Mouse (Mus musculus) urinary bladder, adult 2 months (tissue): ENCODE measurements at regions not wholly inside any gene's neighbourhood (a gene's known extent, or its start where the extent isn't known, plus 50 kb on each side); places are given as distances from the start of the nearest gene placed in this dataset.
A peak's percentile ranks its signal among the peaks of the same experiment; 100 is the strongest.

ENCODE experiments used
- DNase-seq: peaks from one replicate; pipeline ENCODE4 v3.0.0; 2022; ENCODE audit warnings: low spot score

DNA sequence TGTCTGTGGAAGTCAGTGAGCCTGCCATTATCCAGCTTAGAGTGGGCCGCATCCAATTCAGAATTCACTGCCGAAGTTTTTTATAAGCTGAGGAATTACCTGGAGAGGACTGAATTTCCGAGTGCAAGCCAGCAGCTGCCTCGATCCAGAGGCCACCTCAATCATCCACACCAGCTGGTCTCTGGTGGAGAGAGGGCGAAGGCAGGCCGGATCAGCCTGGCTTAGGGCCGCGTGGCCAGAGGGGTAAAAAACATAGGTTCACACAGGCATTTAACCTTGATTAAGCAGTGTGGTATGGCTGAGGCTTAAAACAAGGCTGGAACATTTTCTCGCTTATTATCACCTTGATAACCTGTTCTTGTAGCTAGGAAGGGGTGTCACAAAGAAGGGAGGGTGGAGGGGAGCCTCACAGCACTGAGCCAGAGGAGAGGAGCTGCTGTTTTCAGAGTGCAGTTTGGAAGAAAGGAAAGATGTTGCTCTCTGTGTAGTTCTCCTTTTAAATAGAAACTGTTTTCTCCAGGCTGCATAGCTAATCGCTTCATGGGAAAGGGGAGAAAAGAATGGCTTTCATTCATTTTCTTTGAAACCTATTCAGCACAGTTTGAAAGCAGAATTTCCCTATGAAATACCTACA is 135.1 kb upstream of the Noct start:
- no peak for DNase-seq

DNA sequence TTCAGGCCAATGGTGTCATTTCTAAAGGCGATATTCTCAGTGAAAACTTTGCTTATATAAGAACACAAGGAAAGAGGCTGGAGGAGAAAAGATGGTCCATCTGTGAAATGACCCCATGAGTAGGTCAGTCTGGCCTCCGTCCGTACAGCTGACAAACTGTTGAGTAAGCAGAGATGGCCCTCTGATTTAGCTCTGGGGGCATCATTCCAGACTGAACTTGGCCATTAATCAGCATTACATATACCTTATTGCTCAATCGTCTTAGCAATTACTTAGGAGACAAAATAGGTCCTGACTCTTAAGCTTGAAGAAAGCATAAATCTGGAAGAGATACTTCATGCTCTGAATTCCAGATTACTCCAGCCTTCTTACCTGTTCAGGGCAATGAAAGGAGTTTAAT is 132.8 kb upstream of the Noct start:
- no peak for DNase-seq

DNA sequence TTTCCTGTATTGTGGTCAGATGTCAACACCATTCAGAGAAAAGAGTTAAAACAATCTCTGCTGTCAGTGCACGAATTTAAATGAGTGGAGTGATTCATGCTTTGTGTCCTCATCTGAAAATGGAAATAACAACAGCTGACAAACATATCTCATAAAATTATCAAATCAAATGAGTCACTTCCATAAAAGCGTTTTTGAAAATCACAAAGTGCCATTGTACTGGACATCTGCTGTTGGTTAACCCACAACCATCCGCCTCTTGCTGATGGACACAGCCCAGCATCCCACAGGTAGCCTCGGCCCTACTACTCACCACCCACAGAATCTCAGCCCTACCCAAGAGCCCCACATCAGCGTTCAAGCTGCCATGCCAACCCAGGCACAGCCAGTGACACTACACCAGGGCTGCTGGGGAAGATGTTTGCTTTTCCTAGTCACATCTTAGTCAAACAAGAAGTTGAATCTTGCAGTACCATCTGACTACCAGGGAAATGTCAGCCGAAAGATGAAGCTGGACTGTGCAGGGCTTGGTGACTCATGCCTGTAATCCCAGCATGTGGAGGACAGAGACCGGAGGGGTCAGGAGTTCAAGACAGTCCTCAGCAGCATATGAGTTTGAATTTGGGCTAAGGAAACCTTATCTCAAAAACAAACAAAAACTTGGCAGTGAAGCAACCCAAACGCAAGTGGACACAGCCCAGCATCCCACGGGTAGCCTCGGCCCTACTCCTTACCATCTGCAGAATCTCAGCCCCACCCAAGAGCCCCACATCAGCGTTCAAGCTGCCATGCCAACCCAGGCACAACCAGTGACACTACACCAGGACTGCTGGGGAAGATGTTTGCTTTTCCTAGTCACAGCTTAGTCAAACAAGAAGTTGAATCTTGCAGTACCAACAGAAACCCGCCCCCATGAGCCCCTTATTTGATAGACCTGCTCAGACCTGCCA is 131.9 kb upstream of the Noct start:
- DNase-seq = no peak

DNA sequence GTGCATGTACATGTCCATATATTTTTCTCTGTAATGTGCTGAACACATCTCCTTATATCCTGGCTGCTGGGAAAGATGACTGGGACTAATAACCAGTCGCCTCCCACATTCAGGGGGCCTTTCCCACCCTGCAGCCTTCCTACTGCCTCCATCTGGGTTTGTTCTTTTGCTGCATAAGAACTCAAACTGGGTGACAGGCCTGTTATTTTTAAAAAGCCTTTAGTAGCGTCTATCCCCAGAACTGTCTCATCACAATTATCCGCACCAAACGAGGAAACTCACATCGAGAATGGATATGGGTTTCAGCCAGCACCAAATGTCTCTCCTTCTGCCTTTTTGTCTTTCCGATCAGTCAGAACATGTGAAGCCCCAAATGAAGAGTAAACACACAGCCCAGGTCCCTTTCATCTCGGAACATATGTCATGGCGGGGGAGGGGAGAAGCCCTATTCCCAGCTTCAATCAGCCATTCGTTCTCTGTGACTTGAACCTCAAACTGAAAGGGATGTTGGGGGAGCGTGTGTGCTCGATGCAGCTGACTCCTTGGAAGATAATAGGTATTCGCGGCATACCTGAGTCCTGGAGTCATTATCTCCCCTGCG is 128.3 kb upstream of the Noct start:
- DNase-seq = no peak

DNA sequence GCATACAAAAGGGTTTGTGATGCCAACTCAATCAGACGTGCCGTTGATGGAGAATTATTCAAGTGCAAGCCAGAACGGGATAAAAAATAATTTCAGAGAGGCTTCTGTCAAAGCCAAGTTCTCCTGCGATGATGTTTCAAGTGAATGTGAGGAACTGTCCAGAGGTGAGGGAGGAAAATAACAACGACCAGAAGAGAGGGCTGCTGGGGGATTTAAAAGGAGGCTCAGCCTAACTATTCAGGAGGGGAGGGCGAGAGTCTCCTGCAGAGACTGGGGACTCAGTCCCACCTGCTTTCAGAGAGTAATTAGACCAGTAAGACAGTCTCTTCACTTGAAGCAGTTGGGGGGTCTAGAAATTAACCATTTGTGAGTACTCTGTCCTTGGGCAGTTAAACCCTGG is 127.7 kb upstream of the Noct start:
- DNase-seq = no peak

DNA sequence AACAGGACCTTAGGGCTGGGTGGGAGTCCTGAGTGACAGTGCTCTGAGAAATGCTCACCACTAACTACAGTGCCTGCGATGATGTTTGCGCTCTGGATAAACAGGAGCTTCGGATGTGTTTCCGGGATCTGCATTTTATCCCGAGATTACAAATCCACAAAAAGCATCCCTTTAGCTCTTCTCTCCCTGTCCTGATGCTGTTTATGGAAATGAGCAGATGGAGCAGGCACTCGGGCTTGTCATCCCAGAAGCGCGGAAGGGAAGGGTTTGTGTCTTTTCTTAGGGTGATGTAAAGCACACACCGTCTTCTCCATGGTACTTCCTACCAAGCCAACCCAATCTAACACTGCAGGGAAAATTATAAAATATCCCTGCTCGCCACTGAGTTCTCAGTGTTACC is 126.9 kb upstream of the Noct start:
- no peak for DNase-seq

DNA sequence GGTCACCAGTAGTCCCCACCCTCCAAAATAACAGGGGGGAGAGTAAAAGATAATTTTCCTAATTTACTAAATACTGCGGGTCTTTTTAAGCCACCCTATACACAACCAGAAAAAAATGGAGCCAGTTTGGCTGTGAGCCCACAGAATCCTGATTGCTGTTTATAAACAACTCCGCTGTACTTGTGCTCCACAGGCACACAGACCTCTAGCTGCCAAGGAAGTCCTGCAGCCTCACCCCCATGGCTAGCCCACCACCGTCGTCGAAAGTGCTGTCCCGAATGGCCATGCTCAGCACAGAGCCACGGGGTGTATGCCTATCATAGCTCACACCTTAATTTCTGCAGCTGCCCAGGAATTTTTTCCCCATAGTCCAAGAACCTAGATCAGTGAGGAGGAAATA is 124.3 kb upstream of the Noct start:
- DNase-seq = no peak

DNA sequence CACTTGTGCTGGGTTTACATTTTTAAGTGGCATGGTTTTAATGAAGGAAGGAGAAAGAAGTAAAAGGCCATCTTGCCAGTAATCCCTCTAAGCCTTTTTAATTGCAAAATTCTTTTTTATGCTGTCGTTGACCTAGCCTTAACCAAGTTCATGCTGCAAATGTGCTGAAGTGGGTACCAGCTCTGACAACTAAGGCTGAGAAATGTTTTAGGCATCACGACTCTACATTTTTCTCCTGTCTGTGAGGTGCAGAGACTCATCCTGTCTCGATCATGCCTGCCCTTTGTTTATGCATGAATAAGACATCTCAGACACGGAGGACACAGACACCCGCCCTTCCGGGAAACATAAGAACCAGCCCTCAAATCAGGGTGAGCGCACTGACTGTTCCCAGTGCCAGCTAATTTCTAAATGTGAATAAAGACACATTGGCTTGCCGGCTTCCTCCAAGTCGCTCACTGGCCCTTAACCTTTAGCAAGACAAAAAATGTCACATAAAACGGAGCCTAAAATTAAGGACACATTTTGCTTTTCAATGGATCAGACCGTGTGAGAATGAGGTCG is 115.5 kb upstream of the Noct start:
- DNase-seq = no peak

DNA sequence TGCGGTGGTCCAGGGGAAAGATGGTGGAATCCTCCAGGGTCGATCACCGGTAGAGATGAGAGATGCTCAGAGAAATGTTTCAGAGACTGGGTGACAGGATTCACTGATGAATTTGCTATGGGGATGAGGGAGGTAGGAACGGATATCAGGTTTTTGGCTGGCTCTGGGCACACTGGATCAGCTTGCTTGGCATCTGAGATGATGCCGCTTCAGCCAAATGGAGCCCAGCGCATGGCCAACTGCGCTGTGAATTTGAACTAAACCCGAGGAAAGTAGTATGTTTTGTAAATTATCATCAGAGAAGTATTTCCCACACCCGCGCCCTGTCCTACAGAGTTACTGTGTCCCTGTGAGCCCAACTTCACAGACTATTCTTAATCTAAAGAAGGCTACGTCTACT is 113.0 kb upstream of the Noct start:
- no peak for DNase-seq

DNA sequence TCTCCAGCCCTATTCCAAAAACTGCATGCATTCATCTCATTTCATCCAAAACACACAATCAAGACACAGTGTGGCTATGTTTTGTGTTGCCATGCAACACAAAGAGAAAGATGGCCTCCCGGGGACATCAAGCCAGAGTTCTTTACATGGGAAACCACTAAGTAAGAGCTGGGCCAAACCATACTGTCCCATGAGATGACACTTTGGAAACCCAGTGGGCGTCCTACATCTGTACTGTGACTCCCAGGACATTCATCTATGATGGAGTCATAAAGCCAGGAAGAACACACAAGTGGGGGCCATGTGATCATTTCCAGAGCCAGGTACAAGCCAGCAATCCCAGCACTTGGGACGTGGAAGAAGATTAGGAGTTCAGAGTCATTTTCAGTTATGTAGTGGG is 111.9 kb upstream of the Noct start:
- no peak for DNase-seq

DNA sequence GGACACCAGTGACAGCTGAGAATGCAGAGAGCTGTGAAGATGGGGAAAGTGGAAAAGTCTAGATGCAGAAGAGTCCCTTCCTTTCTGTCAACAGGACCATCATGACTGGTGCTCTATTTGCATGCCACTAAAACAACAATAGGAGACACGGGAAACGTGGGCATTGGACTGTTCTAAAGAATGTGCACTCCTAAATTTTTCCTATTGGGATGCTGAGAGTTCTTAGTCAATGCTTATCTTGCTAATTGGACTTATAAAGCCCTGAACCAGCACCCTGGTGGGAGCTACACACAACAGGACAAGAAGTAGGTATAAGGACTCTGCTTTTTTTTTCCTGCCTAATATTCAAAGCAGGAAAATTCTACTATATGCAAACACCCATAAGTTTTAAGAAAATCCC is 108.3 kb upstream of the Noct start:
- DNase-seq = no peak

DNA sequence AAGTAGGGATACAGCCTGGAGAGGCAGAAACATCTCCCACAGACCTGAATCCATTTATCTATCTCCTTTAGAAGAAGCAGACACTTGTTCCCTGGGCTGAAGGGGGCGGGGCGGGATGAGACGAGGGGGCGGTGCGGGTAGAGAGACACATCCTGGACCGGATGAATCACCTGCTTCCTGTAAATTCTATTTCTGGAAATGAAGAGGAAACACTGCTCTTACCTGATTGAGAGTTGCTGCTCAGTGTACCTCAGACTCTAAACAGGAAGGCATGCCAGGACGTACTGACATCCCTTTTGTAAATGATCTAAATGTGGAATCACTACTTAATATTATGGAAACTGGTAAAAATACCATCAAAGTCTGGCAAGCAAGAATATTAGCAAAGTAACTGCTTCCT is 105.5 kb upstream of the Noct start:
- no peak for DNase-seq

DNA sequence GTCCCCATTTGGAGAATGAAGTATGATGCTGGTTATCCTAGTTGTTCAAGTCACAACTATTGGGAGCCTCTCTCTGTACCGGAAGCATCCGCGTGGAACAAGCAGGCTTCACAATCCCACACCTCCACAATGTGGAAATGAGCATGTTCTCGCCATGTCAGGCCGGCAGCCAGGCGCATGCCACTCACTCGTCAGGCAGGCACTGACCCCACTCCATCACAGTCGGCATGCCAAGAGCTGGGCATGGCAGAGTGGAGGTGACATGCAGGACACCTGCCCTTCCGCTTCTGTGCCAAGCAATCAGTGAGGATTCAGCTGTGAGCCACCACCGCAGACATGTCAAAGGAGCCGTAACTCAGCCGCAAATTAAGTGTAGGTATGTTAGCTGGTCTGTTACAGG is 103.7 kb upstream of the Noct start:
- DNase-seq = no peak

DNA sequence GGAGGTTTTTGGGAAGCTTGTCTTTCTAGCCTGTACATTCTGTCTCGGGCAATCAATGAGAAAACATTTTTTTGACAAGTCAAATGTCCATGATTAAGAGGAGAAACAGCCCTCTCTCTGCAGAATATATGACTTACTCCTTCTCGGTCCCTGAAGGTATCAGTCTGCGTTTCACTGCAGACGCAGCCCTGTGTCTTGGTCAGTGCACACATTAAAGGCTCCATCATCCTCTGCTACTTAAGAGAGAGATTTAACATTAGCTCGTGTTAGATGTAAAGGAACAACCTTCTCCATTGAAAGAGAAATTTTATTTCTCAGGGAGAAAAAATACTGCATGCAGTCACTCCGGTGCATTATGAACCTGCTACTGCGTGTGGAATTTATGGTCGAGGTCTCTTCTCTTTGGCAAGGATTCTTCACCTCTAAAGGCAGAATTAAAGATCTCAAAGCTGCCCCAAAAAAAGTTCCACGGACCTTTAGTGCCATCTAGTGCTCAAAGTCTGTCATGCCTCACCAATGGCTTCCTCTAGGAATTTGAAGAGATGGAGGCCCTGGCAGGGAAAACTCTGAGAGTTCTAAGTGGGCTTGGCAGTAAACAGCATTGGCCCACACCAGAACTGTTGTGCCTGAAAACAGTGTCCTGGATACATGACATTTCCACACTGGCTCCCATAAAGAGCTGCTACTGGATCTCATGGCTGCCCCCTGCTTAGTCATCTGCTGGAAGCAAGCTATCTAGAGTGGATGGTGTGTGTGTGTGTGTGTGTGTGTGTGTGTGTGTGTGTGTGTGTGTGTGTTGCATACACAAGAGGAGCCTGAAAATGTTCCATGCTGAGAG is 102.3 kb upstream of the Noct start:
- DNase-seq = peak; percentile 24

DNA sequence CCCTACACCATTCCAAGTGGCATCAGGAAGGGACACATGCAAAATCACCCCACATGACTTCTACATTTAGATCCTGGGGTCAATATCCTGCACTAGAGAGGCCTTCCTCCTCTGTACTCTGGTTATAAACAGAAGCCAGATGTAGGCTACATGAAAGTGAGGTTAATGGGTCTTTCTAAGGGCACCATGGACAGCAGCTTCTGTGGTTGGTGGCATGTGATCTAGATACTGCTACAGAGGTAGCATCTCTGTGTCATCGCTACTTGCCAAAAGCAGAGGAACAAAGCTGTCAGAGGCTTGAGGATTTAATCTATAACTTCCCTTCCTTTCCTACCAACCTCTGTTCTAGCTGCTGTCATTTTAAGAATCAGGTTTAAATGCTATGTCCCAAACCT is 101.7 kb upstream of the Noct start:
- DNase-seq = no peak

DNA sequence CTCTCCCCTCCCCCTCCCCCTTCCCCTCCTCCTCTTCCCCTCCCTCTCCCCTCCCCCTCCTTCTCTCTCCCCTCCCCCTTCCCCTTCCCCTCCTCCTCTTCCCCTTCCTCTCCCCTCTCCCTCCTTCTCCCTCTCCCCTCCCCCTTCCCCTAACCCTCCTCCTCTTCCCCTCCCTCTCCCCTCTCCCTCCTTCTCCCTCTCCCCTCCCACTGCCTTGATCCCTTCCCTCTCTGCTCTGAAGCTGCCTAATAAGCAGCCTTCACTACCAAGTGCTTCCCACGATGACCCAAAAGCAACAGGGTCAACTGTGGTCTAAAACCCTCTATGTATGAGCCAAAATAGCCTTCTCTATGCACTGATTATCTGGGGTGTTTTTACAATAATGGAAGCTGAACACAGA is 96.4 kb upstream of the Noct start:
- DNase-seq = no peak

DNA sequence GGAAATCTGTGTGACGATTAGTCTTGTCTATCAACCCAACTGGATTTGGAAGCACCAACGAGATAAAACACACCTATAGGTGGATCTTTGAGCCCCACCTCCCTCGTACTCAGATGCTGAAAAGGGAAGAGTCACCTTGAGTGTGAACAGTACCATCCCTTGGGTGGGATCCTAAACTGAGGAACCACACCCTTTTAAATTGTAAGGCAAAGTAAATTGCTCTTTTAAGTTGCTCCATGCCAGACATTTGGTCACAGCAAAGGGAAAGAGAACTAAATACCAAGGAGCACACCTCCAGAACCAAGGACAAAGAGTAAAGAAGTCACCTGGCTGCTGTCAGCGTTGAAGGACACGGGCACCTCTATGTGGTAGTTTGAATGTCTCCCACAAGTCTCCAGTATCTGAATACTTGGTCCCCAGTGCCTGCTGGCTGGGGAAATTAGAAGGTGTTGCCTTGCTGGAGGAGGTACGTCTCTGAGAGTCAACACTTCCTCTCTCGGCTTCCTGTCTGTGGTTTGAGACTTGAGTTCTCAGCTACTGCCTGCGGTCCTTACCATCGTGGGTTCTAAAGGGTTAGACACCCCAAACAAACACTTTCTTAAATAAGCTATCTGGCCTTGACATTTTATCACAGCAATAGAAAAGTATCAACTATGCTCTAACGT is 95.6 kb upstream of the Noct start:
- no peak for DNase-seq

DNA sequence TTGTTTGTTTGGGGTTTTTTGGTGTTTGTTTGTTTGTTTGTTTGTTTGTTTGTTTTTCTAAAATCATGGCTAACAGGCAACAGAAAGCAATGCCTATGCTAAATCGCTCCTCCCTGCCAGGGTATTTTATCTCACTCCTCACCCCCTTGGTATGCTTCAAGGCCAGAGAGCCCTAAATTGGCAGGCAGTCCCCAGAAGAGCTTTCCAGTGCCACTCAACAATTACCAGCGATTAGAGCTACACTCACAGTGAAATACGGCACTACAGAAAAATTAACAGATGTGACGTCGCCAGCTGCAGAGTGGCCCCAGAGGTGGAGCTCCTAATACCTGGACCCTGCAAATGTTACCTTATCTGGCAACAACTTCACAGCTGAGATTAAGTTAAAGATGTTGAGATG is 93.5 kb upstream of the Noct start:
- no peak for DNase-seq

DNA sequence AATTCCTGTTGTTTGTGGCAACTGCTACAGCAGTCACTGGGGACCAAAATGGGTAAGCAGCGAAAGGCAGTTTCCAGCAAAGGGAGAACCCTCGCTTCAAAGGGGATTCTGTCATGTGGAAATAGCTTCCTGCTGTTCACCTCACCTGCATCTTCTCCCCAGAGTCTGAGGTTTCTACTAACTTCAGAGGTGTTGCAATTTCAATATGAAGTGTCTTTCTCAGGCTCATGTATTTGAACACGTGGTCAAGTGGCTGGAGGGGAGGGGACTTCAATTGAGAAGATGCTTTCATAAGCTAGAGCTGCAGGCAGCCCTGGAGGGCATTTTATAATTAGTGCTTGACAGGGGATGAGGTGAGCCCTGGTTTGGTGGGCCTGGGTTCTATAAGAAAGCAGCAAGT is 92.9 kb upstream of the Noct start:
- DNase-seq = no peak

DNA sequence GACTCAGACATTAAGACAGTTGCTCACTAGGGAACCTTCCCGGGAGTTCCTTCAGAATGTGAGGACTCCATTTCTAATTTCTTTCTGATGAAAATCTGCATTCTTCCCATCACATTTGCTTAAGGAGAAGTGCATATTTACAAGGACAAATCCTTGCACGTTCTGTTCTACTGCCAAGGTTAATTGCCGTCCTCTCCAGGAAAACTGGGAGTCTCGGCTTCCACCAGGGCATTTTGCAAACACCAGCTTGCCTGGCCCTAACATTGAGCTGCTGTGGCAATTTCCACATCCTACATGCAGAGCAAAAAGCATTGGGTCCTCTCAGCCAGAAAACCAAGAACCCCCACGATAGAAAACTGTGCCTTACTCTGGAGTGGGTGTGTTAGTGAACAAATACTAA is 91.5 kb upstream of the Noct start:
- DNase-seq = no peak

DNA sequence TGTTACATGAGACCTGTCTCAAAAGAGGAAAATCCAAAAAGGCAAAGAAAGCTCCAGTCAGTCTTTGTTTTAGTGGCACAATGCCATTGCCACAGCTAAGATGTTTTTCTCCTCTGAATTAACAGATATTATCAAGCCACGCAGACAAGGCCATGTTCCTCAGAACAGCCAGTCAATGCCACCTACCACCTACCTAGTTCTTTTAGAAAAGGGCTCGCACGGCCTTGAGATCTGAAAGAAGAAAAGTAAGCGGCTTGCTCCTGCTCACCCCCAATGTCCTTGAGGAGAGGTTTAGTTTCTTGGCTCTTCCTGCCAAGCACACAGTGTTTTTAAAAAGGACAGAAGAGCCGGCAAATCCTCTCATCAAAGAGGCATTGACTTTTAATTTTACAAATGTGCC is 88.7 kb upstream of the Noct start:
- DNase-seq = no peak
